Mouse (Mus musculus) liver, adult 2 months (tissue): ENCODE measurements around the gene Stat5a. TPM values are rescaled to one million over a fixed set of nuclear protein-coding genes. Genes with fewer than 3 reads are reported as not detected.

Experiments
- DNase-seq: peaks from one replicate; pipeline ENCODE4 v3.0.0-alpha.2; 2011; ENCODE audit warnings: low read depth, low spot score; ENCODE audit errors: extremely low read depth
- H3K27ac ChIP-seq: fragments of 200-500 bp; replicated peaks from 2 replicates; pipeline ENCODE4 v1.5.1; 2012; ENCODE audit warnings: low read depth, mild to moderate bottlenecking, control low read depth, inconsistent platforms, low read length; ENCODE audit not compliant: insufficient read depth
- H3K27me3 ChIP-seq: fragments of 200-500 bp; 2 replicates; pipeline ENCODE4 v1.6.1; 2012; ENCODE audit warnings: mild to moderate bottlenecking, moderate library complexity, low read length, inconsistent platforms; ENCODE audit not compliant: control insufficient read depth, insufficient read depth
- H3K36me3 ChIP-seq: fragments of 200-500 bp; 2 replicates; pipeline ENCODE4 v1.6.1; 2012; ENCODE audit warnings: low read length, inconsistent platforms; ENCODE audit not compliant: control insufficient read depth, insufficient read depth
- H3K4me1 ChIP-seq: fragments of 200-500 bp; 2 replicates; pipeline ENCODE4 v1.6.1; 2011; ENCODE audit warnings: low read length; ENCODE audit not compliant: control insufficient read depth, insufficient read depth
- H3K4me3 ChIP-seq: fragments of 200-500 bp; 2 replicates; pipeline ENCODE4 v1.5.1; 2011; ENCODE audit warnings: low read depth, mild to moderate bottlenecking, control low read depth, low read length, moderate library complexity; ENCODE audit not compliant: insufficient read depth
- H3K79me2 ChIP-seq: fragments of 200-500 bp; 2 replicates; pipeline ENCODE4 v1.6.1; 2012; ENCODE audit warnings: inconsistent platforms, mild to moderate bottlenecking, low read length, moderate library complexity; ENCODE audit not compliant: control insufficient read depth, insufficient read depth
- H3K9ac ChIP-seq: fragments of 200-500 bp; 2 replicates; pipeline ENCODE4 v1.6.1; 2012; ENCODE audit warnings: low read depth, mild to moderate bottlenecking, control low read depth, inconsistent platforms, low read length
- CTCF ChIP-seq: fragments of 200-500 bp; IDR thresholded peaks from 2 replicates; pipeline ENCODE4 v1.5.1; 2011; ENCODE audit warnings: low read depth, low read length, control low read depth
- POLR2A ChIP-seq: fragments of 200-500 bp; IDR thresholded peaks from 2 replicates; pipeline ENCODE4 v1.6.1; 2011; ENCODE audit warnings: low read length, control low read depth; ENCODE audit not compliant: insufficient read depth; ENCODE audit errors: extremely low read depth
- WGBS: fragments of 180-500 bp; shearing (Covaris S2); methylation state at CpG from one replicate; pipeline ENCODE4 v1.1.7; 2018; 5-methylcytosine and 5-hydroxymethylcytosine counted together
- polyA plus RNA-seq: library from polyadenylated mRNA; depleted of rRNA; stranded (reverse); fragments of >200 nt; gene quantifications from 2 replicates; pipeline ENCODE4 v1.2.3, GENCODE M21; 2012
- total RNA-seq: library from RNA; depleted of rRNA; stranded (reverse); fragments of >200 nt; gene quantifications from 2 replicates; pipeline ENCODE4 v1.2.3, GENCODE M21; 2014

Gene Stat5a
- total and polyA plus RNA-seq, 2 experiments = 6.9 to 15.0 TPM

DNA sequence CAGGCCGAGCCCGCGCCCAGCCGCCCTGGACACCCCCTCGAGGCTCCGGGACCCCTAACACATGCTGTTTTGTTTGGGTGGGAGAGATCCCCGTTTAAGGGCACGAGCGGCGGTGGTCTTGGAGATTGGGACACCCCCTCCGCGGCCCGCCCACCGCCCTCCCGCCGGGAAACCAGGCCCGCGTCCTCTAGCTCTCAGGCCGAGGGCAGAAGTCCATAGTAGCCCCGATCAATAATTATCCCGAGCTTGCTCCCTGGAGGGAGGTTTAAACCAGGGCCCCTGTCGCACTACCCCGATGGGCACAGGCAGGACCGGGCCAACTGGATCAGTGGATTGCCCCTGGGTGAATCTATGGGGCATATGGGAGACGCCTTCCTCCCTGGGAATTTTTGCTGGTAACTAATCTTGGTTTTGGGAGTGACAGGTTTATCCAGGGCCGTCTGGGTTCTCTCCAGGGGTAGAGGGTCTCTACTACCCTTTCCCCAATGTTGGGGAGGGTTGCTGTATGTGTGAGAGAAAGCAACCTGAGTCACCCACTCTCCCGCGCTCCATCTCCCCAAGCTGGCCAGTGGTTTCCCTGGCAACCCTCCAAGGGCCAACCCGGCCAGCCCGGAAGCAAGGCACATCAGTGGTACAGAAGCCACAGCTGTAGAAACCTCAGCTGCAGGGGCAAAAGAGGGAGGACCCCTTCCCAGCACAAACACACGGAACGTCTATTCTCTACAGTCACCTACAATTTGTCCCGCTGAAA, 8.2 kb upstream of the Stat5a start:
- TF ChIP-seq POLR2A = no peak
- no peak for TF ChIP-seq CTCF
- H3K27ac ChIP-seq = peak overlapping the region; percentile 99
- H3K27me3 ChIP-seq = no peaks in the 10 kb centered on the region
- 2% methylated on average over 33 of the region's 33 CpGs for WGBS
- H3K36me3 ChIP-seq = no peaks in the 10 kb centered on the region
- peaks cover 18% of the 10 kb centered on the region for H3K79me2 ChIP-seq
- peaks cover 21% of the 10 kb centered on the region for H3K4me1 ChIP-seq
- H3K4me3 ChIP-seq = peak overlapping the region; percentile 99
- H3K9ac ChIP-seq = peak overlapping the region; percentile 100
- DNase-seq = peak; percentile 76

DNA sequence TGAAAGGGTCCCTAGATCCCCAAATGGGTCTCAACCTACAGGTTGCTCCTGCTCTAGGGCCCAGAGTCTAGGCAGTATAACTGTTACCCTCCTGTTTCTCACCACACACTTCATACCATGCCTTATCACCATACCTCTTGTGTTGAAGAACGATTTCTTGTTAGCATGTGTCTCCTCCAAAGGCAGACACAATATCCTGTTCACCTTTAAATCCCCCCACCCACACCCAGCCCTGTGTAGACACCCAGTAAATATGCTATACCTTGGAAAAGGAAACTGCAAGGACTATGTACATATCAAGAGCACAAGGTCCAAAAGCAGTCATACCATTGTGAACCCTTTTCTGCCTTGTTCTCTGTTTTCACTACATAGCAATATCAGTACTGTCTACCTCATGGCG, 7.1 kb upstream of the Stat5a start:
- TF ChIP-seq POLR2A (no peak), CTCF (no peak)
- Histone ChIP-seq H3K4me1 (peaks cover 21% of the 10 kb centered on the region), H3K4me3 (no peak overlapping the region), H3K9ac (no peak overlapping the region), H3K79me2 (peaks cover 11% of the 10 kb centered on the region), H3K27me3 (no peaks in the 10 kb centered on the region), H3K27ac (no peak overlapping the region), H3K36me3 (no peaks in the 10 kb centered on the region)
- no peak for DNase-seq
- WGBS = 84% methylated on average over 2 of the region's 2 CpGs

DNA sequence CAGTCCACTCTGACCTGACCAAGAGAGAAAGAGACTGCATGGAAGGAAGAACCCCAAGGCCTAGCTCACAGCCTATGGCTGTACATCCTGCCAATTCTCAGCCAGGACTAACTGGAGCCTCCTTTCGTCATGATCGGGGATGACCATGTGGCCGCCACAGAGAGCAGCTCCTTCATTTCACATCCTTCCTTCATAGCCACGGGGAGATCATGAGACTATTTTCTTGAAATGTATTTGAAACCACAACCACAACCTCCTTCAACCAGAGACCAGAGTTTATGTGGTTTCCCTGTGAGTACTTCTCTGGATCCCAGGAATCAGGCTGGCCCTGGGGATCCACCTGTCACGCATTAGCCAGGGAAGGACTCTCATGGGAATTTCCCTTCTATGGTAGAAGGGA, 6.1 kb upstream of the Stat5a start:
- Histone ChIP-seq H3K9ac (no peak overlapping the region), H3K4me3 (no peak overlapping the region), H3K4me1 (peaks cover 18% of the 10 kb centered on the region), H3K36me3 (no peaks in the 10 kb centered on the region), H3K79me2 (peaks cover 11% of the 10 kb centered on the region), H3K27me3 (no peaks in the 10 kb centered on the region), H3K27ac (no peak overlapping the region)
- WGBS = 88% methylated on average over 5 of the region's 5 CpGs
- TF ChIP-seq CTCF (no peak), POLR2A (no peak)
- DNase-seq = no peak

DNA sequence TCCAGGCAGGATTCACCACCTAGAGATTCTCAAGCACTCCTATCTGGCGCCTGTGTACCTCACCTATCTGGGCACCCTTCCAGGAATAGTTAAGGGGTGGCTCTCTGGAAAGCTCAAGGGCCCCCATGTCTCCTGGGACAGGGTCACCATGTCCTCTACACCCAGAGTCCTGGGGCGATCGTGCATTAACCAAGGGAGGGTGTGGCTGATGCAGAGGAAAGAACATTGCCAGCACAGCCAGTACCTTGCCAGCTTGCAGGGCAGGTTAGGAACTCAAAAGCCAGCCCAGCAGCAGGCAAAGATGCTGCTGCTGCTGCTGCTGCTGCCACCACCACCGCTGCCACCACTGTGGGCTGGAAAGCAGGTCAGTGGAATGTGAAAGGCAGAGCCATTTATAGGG, 4.9 kb upstream of the Stat5a start:
- no peaks in the 10 kb centered on the region for H3K36me3 ChIP-seq
- H3K4me1 ChIP-seq = peaks cover 19% of the 10 kb centered on the region
- H3K4me3 ChIP-seq = no peak overlapping the region
- no peak overlapping the region for H3K27ac ChIP-seq
- H3K79me2 ChIP-seq = peaks cover 8% of the 10 kb centered on the region
- no peak overlapping the region for H3K9ac ChIP-seq
- H3K27me3 ChIP-seq = no peaks in the 10 kb centered on the region
- no peak for TF ChIP-seq CTCF
- TF ChIP-seq POLR2A = no peak
- no peak for DNase-seq
- WGBS = 45% methylated on average over 4 of the region's 4 CpGs

DNA sequence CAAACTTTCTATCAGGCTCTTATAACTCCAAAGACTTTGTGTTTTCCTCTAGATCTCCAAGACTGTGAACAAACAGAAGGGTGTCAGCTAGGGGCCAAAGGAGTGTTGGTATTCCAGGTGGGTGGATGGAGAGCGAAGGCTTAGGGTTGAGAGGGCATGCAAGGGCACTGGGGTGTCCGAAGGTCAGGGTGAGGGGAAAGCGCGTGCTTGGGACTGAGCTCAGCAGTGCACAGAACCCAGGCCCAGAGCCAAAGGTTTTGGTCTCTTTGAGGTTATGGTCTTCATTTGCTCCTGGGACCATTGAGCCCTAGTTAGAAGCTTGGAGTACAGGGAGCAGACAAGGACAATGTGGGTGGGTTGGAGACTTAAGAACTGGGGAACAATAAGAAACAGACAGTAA, 4.0 kb upstream of the Stat5a start:
- peaks cover 23% of the 10 kb centered on the region for H3K4me1 ChIP-seq
- H3K36me3 ChIP-seq = no peaks in the 10 kb centered on the region
- H3K27ac ChIP-seq = no peak overlapping the region
- H3K9ac ChIP-seq = no peak overlapping the region
- no peaks in the 10 kb centered on the region for H3K27me3 ChIP-seq
- no peak for TF ChIP-seq POLR2A
- no peak for TF ChIP-seq CTCF
- H3K4me3 ChIP-seq = no peak overlapping the region
- peaks cover 2% of the 10 kb centered on the region for H3K79me2 ChIP-seq
- peak; percentile 76 for DNase-seq
- WGBS = 31% methylated on average over 4 of the region's 4 CpGs

DNA sequence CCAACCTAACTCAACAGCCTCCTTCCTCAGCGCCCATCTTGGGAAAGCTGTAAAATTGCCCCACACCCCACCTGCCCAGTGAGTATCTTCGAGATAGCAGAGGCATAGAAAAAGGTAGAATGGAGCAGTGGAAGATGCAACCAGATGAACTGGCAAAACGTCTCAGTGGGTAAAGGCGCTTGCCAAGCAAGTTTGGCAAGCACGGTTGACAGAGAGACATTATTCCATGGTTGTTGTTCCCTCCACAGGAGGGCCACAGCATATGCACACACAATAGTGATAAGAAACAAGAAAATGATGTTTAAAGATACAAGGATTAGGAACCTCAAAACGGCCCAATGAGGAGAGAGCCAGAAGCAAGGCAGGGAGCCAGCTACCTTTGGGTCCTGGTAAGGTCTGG, 1.2 kb upstream of the Stat5a start:
- H3K36me3 ChIP-seq = no peaks in the 10 kb centered on the region
- TF ChIP-seq POLR2A (no peak), CTCF (no peak)
- H3K27ac ChIP-seq = no peak overlapping the region
- H3K9ac ChIP-seq = no peak overlapping the region
- H3K4me1 ChIP-seq = peaks cover 19% of the 10 kb centered on the region
- H3K4me3 ChIP-seq = no peak overlapping the region
- H3K79me2 ChIP-seq = no peaks in the 10 kb centered on the region
- no peaks in the 10 kb centered on the region for H3K27me3 ChIP-seq
- WGBS = 63% methylated on average over 6 of the region's 6 CpGs
- DNase-seq = no peak
